Mouse (Mus musculus) embryonic facial prominence, embryonic 14.5 days (tissue): ENCODE data around the gene Gm44503. TPM values are rescaled to one million over a fixed set of nuclear protein-coding genes. Genes with fewer than 3 reads are reported as not detected.

ENCODE experiments used
- ATAC-seq: fragments of 200-750 bp; cut with Nextera tagmentation; 2 replicates; pipeline ENCODE4 v1.8.0; 2017; ENCODE audit warnings: low read depth, moderate number of reproducible peaks, moderate TSS enrichment
- DNase-seq: peaks from one replicate; pipeline ENCODE4 v3.0.0-alpha.2; 2015; ENCODE audit warnings: low spot score
- H3K27ac ChIP-seq: fragments of 300-500 bp; sonication (generic); replicated peaks from 2 replicates; pipeline ENCODE4 v1.5.1; 2014; ENCODE audit warnings: low read depth, mild to moderate bottlenecking, low read length, moderate library complexity
- H3K27me3 ChIP-seq: fragments of 300-500 bp; sonication (generic); replicated peaks from 2 replicates; pipeline ENCODE4 v1.6.1; 2014; ENCODE audit warnings: low read length; ENCODE audit not compliant: control insufficient read depth, insufficient read depth
- H3K36me3 ChIP-seq: fragments of 300-500 bp; sonication (generic); 2 replicates; pipeline ENCODE4 v1.6.1; 2014; ENCODE audit warnings: low read length, mixed read lengths; ENCODE audit not compliant: control insufficient read depth, insufficient read depth
- H3K4me1 ChIP-seq: fragments of 300-500 bp; sonication (generic); 2 replicates; pipeline ENCODE4 v1.6.1; 2014; ENCODE audit warnings: antibody characterized with exemption, low read length; ENCODE audit not compliant: control insufficient read depth, insufficient read depth
- H3K4me2 ChIP-seq: fragments of 300-500 bp; sonication (generic); 2 replicates; pipeline ENCODE4 v1.6.1; 2014; ENCODE audit warnings: low read depth, mild to moderate bottlenecking, low read length, moderate library complexity, mixed read lengths
- H3K4me3 ChIP-seq: fragments of 300-500 bp; sonication (generic); 2 replicates; pipeline ENCODE4 v1.5.1; 2014; ENCODE audit warnings: low read depth, mild to moderate bottlenecking, low read length
- H3K9ac ChIP-seq: fragments of 300-500 bp; sonication (generic); 2 replicates; pipeline ENCODE4 v1.6.1; 2014; ENCODE audit warnings: low read depth, mild to moderate bottlenecking, low read length, moderate library complexity, mixed read lengths
- H3K9me3 ChIP-seq: fragments of 300-500 bp; sonication (generic); 2 replicates; pipeline ENCODE4 v1.6.1; 2016; ENCODE audit warnings: low read length; ENCODE audit not compliant: control insufficient read depth
- WGBS: fragments of 180-500 bp; shearing (Covaris S2); extraction: QIAGEN DNeasy Blood & Tissue Kit; methylation state at CpG from one replicate; pipeline ENCODE4 v1.1.7; 2014; 5-methylcytosine and 5-hydroxymethylcytosine counted together
- polyA plus RNA-seq: library from polyadenylated mRNA; unstranded; fragments of >200 nt; fragmentation: Nextera tagmentation; extraction: Ambion mirVana; gene quantifications from 2 replicates; pipeline ENCODE4 v1.2.1, GENCODE M21; 2014

Gene Gm44503
- polyA plus RNA-seq, 1 experiment from 2014 or later = not detected

DNA sequence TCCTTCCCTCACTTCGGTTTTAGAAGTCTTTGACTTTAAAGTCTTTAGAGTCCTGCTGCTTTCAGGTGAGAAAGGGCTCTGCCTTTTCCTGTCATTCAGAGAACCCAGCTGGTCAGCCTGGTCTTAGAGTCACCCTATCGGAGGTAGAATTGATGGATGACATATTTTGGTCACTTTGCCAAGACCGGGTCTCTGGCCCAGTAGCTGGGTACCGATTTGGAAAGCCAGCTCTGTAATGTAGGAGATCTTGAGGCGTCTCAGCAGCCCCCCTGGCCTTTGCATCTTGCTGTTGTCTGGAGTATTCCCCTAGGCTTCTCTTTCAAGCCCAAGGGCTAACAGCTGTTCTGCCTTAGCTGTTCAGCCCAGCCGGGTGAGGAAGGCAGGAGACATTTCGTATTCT is 86.6 kb downstream of the Gm44503 start:
- H3K4me1 ChIP-seq = peaks cover 14% of the 10 kb centered on the region
- peak overlapping the region; percentile 52 for H3K4me3 ChIP-seq
- H3K27me3 ChIP-seq = no peaks in the 10 kb centered on the region
- ATAC-seq (no peak), DNase-seq (peak; percentile 22)
- 11% methylated on average over 7 of the region's 7 CpGs for WGBS
- H3K27ac ChIP-seq = no peak overlapping the region
- H3K4me2 ChIP-seq = peak overlapping the region; percentile 98
- no peaks in the 10 kb centered on the region for H3K36me3 ChIP-seq
- peak overlapping the region; percentile 70 for H3K9ac ChIP-seq
- H3K9me3 ChIP-seq = no peaks in the 10 kb centered on the region

- H3K9ac ChIP-seq = peak overlapping the region; percentile 70
- 69% methylated on average over 10 of the region's 10 CpGs for WGBS
- ATAC-seq = no peak
- H3K4me2 ChIP-seq = peak overlapping the region; percentile 98
- DNase-seq = no peak
- H3K27me3 ChIP-seq = no peaks in the 10 kb centered on the region
- no peak overlapping the region for H3K27ac ChIP-seq
- H3K4me1 ChIP-seq = peaks cover 9% of the 10 kb centered on the region; the same call in 1 of the 2 replicates
- H3K4me3 ChIP-seq = peak overlapping the region; percentile 52
- H3K9me3 ChIP-seq = no peaks in the 10 kb centered on the region
- no peaks in the 10 kb centered on the region for H3K36me3 ChIP-seq
Observed at GRCm38 (mm10) chr9:73045711-73046110, 87.1 kb downstream of the Gm44503 start.

- Histone ChIP-seq H3K4me3 (no peak overlapping the region), H3K4me1 (peaks cover 9% of the 10 kb centered on the region; the same call in 1 of the 2 replicates), H3K27me3 (no peaks in the 10 kb centered on the region), H3K27ac (no peak overlapping the region), H3K9ac (no peak overlapping the region), H3K4me2 (no peak overlapping the region), H3K36me3 (no peaks in the 10 kb centered on the region), H3K9me3 (no peaks in the 10 kb centered on the region)
- ATAC-seq (no peak), DNase-seq (no peak)
- WGBS = 87% methylated on average over 2 of the region's 2 CpGs
Observed at GRCm38 (mm10) chr9:73047906-73048305, 89.3 kb downstream of the Gm44503 start.

- H3K4me3 ChIP-seq = no peak overlapping the region
- ATAC-seq (no peak), DNase-seq (peak; percentile 53)
- H3K27me3 ChIP-seq = no peaks in the 10 kb centered on the region
- no peaks in the 10 kb centered on the region for H3K36me3 ChIP-seq
- H3K9ac ChIP-seq = no peak overlapping the region
- H3K27ac ChIP-seq = no peak overlapping the region
- H3K4me2 ChIP-seq = no peak overlapping the region
- no peaks in the 10 kb centered on the region for H3K9me3 ChIP-seq
- 4% methylated on average over 4 of the region's 4 CpGs for WGBS
- H3K4me1 ChIP-seq = peaks cover 9% of the 10 kb centered on the region; the same call in 1 of the 2 replicates
Observed at GRCm38 (mm10) chr9:73048927-73049326, 90.3 kb downstream of the Gm44503 start.

- no peak for ATAC-seq
- Histone ChIP-seq H3K27me3 (no peaks in the 10 kb centered on the region), H3K27ac (no peak overlapping the region), H3K36me3 (no peaks in the 10 kb centered on the region), H3K4me2 (no peak overlapping the region), H3K4me3 (no peak overlapping the region), H3K9me3 (no peaks in the 10 kb centered on the region), H3K4me1 (peaks cover 9% of the 10 kb centered on the region; the same call in 1 of the 2 replicates), H3K9ac (no peak overlapping the region)
- WGBS = 64% methylated on average over 5 of the region's 5 CpGs
- no peak for DNase-seq
Observed at GRCm38 (mm10) chr9:73049833-73050232, 91.2 kb downstream of the Gm44503 start.

- H3K9ac ChIP-seq = no peak overlapping the region
- no peak overlapping the region for H3K4me2 ChIP-seq
- WGBS = 55% methylated on average over 8 of the region's 8 CpGs
- DNase-seq = peak; percentile 24
- no peak overlapping the region for H3K4me3 ChIP-seq
- no peaks in the 10 kb centered on the region for H3K27me3 ChIP-seq
- no peak for ATAC-seq
- H3K4me1 ChIP-seq = peaks cover 4% of the 10 kb centered on the region; the same call in 1 of the 2 replicates
- H3K36me3 ChIP-seq = no peaks in the 10 kb centered on the region
- H3K27ac ChIP-seq = no peak overlapping the region
- H3K9me3 ChIP-seq = no peaks in the 10 kb centered on the region
Observed at GRCm38 (mm10) chr9:73050606-73051005, 92.0 kb downstream of the Gm44503 start.

DNA sequence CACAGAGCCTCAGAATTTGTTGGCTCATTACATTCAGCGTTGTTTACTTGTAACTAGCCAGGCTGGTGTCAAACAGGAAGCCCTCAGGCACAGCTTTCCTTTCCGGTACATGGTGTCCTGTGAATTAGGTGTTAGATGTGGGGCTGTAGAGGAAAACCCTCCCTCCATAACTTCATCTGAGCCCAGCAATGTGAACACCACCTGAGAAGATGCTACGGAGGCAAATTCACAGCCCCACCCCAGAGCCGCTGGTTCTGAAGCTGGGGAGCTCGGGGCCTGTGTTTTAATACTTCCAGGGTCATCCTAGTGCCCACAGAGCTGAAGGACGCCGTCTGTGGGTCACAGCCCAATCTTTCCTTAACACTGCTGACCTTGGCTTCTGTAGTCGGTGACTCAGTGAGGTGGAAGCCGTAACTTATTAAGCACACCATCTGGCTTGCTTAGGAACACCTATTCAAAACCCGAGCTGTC is 96.8 kb downstream of the Gm44503 start:
- Histone ChIP-seq H3K4me3 (no peak overlapping the region), H3K27me3 (no peaks in the 10 kb centered on the region), H3K36me3 (no peaks in the 10 kb centered on the region), H3K9me3 (no peaks in the 10 kb centered on the region), H3K4me1 (no peaks in the 10 kb centered on the region), H3K9ac (no peak overlapping the region), H3K27ac (no peak overlapping the region), H3K4me2 (no peak overlapping the region)
- WGBS = 59% methylated on average over 10 of the region's 10 CpGs
- no peak for DNase-seq
- ATAC-seq = no peak

- Histone ChIP-seq H3K27ac (no peak overlapping the region), H3K4me2 (no peak overlapping the region), H3K36me3 (no peaks in the 10 kb centered on the region), H3K27me3 (no peaks in the 10 kb centered on the region), H3K9ac (no peak overlapping the region), H3K4me1 (peaks cover 8% of the 10 kb centered on the region), H3K9me3 (no peaks in the 10 kb centered on the region), H3K4me3 (no peak overlapping the region)
- WGBS = 91% methylated on average over 4 of the region's 4 CpGs
- DNase-seq (no peak), ATAC-seq (no peak)
Observed at GRCm38 (mm10) chr9:73059224-73059623, 100.6 kb downstream of the Gm44503 start.

GRCm38 (mm10) chr9:73063621-73064290 is 105.1 kb downstream of the Gm44503 start:
- 9% methylated on average over 15 of the region's 15 CpGs for WGBS
- no peak for ATAC-seq
- H3K9me3 ChIP-seq = no peaks in the 10 kb centered on the region
- H3K4me2 ChIP-seq = peak overlapping the region; percentile 53
- peak; percentile 67 for DNase-seq
- no peaks in the 10 kb centered on the region for H3K36me3 ChIP-seq
- H3K4me1 ChIP-seq = peaks cover 25% of the 10 kb centered on the region
- H3K27ac ChIP-seq = peak overlapping the region; percentile 65
- H3K27me3 ChIP-seq = no peaks in the 10 kb centered on the region
- H3K9ac ChIP-seq = peak overlapping the region; percentile 34; the same call in 1 of the 2 replicates
- H3K4me3 ChIP-seq = peak overlapping the region; percentile 21
